Mouse (Mus musculus): ENCODE data around the gene Ncam1. TPM values are rescaled to one million over a fixed set of nuclear protein-coding genes. Genes with fewer than 3 reads are reported as not detected.

Ncam1 gene
- total RNA-seq, 2 experiments from 2014 or later: 36.8 to 51.7 TPM

DNA sequence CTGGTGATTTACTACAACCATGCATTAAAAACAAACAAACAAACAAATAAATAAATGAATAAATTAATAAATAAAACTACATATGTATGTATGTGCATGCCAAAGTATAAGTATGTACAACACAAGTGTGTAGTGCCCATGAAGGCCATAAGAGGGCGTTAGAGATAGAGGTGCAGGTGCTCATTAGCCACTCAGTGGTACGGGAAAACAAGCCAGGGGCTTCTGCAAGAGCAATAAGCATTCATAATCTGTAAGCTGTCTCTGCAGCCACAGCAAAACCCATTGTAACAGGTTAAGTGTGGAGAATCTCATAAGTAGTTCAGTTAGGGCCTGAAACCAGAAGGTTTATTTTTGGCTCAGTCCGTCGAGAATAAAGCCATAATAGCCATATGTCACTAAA is 41.1 kb downstream of the Ncam1 start:
- DNase-seq: no peak
- intact Hi-C loops (cut with DNase I; ENCODE audit: low total_unique reads): no loop called here

DNA sequence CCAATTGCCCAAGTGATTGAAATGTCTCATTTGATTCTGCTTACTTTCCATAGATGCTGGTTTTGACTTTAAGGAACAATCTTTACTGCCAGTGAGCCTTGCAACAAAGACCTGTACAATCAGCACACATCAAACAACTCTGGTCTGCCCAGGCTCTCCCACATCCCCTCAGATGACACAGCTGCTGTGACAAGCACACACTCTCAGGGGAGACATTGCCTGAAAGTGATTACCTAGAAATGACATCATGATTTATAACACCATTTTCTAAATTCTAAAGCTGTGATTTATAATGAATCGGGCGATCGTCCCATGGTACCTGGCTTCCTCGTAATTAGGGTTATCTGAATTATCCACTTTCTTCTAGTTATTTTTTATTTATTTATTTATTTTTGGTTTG is 42.0 kb downstream of the Ncam1 start:
- intact Hi-C loops (cut with DNase I; ENCODE audit: low total_unique reads): no loop called here
- no peak for DNase-seq

DNA sequence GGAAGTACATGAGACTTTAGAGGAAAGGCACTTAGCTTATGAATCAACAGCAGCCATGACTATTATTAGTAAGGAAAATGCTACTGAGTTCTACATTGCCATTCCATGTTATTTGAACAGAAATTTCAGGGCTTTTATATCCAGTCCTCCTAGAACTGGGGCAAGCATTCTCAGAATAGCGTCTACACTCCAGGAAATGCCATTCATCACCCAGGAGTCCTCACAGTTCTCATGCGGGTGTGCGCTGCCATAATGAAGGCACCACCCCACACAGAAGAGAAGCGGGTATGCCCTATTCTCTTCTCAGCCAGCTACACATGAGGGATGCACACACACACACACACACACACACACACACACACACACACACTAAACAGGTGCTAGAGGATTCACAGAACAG is 43.5 kb downstream of the Ncam1 start:
- DNase-seq: no peak
- intact Hi-C loops (cut with DNase I; ENCODE audit: low total_unique reads): no loop called here

DNA sequence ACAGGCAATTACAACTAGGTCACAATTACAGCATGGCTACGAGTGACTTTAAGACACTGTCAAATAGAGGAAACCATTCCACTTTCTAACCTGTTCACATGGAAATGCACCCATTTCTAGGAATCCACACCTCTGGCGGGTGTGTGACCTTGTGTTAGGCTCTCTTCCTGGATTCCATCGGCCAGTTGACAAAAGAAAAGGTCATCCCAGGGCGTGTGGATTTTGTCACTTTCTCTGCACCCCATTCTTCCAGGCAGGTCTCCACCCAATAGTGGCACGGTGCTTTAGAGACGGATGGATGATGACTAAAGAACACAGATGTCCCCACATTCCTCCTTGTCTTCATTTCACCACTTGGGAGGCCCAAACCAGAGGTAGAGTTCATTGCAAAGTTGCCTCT is 47.3 kb downstream of the Ncam1 start:
- no peak for DNase-seq
- intact Hi-C loops (cut with DNase I; ENCODE audit: low total_unique reads): no loop called here

- DNase-seq: no peak
- intact Hi-C loops (cut with DNase I; ENCODE audit: low total_unique reads): no loop called here
Observed at GRCm38 (mm10) chr9:49746176-49746575, 52.5 kb downstream of the Ncam1 start.

- DNase-seq: no peak
Observed at GRCm38 (mm10) chr9:49745696-49746095, 53.0 kb downstream of the Ncam1 start.

GRCm38 (mm10) chr9:49744286-49744685 is 54.4 kb downstream of the Ncam1 start:
- DNase-seq: no peak
- intact Hi-C loops (cut with DNase I; ENCODE audit: low total_unique reads): no loop called here

More at GRCm38 (mm10) chr9:49745696-49746095, 53.0 kb downstream of the Ncam1 start:
- intact Hi-C loops (cut with DNase I; ENCODE audit: low total_unique reads): no loop called here

DNA sequence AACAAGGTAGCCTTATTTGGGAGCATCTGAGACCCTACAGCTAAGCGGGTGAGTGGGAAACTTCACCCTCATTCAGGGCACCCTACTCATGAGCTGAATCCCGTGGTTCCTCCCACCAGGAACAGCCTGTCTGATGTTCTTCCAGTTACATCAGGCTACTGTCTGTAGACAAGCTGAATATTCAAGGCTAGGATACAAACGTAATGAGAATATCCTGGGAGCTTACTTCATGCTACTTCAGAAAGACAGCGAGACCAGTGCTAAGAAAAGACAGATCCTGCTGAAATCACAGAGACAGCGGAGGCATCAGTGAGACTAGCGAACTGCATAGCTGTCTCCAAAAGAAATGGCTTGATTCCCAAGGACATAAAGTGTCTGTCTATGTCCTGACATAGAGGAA is 58.8 kb downstream of the Ncam1 start:
- intact Hi-C loops (cut with DNase I; ENCODE audit: low total_unique reads): no loop called here
- no peak for DNase-seq

- DNase-seq: no peak
- intact Hi-C loops (cut with DNase I; ENCODE audit: low total_unique reads): no loop called here
Observed at GRCm38 (mm10) chr9:49738546-49738945, 60.2 kb downstream of the Ncam1 start.

- peak; percentile 10 for DNase-seq
Observed at GRCm38 (mm10) chr9:49737166-49737565, 61.6 kb downstream of the Ncam1 start.

DNA sequence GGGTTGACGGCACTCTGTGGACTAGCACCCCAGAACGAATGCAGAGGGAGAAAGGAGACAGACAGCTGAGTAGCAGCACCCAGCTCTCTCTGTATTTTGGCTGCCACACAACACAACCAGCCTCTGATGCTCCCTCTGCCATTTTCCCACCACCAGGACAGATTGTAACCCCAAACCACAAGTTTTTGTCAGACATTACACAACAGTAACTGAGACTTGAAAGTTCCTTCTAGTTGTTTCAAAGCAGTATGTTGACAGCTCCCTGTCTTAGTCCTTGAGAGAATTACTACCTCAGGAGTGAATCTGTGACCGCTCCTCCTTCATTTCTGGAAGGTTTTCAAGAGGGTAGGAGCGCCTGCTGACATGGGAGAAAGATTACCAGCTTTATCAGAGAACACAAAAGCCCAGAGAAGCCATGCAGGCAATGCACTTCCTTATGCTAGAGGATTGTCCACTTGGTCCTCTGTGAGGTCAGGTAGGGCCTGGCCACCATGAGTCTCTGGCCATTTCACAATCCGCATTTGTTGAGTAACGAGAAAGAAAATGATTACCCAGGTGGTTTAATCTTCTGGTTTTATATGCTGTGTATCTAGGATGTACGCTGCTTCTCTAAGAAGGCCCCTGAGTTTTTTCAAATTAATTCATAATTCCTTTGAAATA is 64.2 kb downstream of the Ncam1 start:
- intact Hi-C loops (cut with DNase I; ENCODE audit: low total_unique reads): no loop called here
- DNase-seq: no peak

More at GRCm38 (mm10) chr9:49737166-49737565, 61.6 kb downstream of the Ncam1 start:
- intact Hi-C loops (cut with DNase I; ENCODE audit: low total_unique reads): no loop called here

DNA sequence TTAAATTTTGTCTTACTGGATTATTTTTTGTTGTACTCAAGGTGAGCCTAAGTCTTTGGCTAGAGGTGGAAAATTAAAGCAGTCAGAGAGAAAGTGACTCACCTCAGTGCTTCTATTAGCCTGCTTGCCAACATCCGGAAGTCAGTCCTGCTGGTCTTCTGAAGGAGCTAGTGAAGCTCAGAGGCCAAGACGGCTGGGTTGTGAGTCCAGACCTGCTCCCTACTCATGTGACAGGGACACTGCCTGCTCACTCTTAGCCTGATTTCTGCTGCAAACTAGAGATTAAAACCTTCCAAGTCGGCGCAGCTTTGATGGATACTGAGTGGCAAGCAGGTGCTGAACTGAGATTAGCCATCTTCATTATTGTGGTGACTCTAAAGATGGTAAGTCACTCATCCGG is 65.0 kb downstream of the Ncam1 start:
- intact Hi-C loops (cut with DNase I; ENCODE audit: low total_unique reads): no loop called here
- DNase-seq: no peak

- intact Hi-C loops (cut with DNase I; ENCODE audit: low total_unique reads): no loop called here
- DNase-seq: no peak
Observed at GRCm38 (mm10) chr9:49729479-49729878, 69.2 kb downstream of the Ncam1 start.

GRCm38 (mm10) chr9:49728211-49728610 is 70.5 kb downstream of the Ncam1 start:
- no peak for DNase-seq
- intact Hi-C loops (cut with DNase I; ENCODE audit: low total_unique reads): no loop called here

- DNase-seq: no peak
- intact Hi-C loops (cut with DNase I; ENCODE audit: low total_unique reads): no loop called here
Observed at GRCm38 (mm10) chr9:49722765-49723164, 76.0 kb downstream of the Ncam1 start.

- no peak for DNase-seq
- intact Hi-C loops (cut with DNase I; ENCODE audit: low total_unique reads): no loop called here
Observed at GRCm38 (mm10) chr9:49715121-49715520, 83.6 kb downstream of the Ncam1 start.

DNA sequence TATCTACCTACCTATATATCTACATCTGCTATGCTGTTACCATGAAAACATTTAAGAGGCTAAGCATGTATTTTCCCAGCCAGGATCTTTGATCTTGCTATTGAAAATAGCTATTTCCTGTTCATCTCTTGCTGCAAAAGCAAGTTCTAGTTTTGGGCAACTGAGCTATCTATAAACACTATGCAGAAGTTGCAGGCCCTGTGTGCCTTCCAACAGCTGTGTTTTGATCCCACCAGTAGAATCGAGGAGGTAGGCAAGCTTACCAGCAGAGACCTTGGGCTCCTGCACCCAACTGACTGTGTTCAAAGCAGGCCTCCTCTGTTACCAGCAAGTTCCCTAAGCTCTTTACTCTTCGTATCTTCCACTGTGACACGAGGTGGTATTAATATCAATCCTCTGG is 84.6 kb downstream of the Ncam1 start:
- intact Hi-C loops (cut with DNase I; ENCODE audit: low total_unique reads): no loop called here

GRCm38 (mm10) chr9:49707646-49708045 is 91.1 kb downstream of the Ncam1 start:
- intact Hi-C loops (cut with DNase I; ENCODE audit: low total_unique reads): no loop called here

More for the DNA sequence above, 84.6 kb downstream of the Ncam1 start:
- DNase-seq: no peak

DNA sequence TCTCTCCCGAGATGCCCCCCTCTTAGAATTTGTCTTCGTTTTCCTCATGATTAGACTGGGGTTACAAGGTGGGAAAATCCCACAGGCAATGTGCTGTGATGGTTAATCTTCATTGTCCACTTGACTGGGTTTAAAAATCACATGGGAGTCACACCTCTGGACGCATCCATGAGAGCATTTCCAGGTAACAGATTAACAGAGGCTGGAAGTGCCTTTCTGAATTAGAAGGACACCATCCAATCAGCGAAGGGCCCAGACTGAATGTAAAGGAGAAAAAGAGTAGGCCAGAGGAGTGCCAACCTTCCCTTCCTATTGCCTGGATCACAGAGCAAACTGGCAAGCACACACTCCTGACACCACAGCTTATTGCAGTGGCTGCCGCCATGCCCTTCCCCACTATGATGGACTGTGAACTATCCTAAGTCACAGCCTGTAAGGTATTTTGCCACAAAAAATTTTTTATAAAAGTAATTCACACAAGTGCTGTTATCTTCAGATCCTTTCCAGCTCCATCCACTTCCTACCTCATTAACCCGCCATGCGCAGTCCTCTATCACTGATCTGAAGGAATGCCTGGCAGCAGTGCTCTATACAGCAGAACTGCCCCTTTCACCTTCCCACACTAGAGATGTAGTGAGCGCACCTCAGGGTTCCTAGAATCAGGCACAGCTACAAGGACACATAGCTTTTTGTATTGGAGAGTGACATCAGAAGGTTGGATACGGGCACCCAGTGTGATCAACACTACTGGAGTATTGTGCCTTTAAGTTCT is 94.3 kb downstream of the Ncam1 start:
- no peak for DNase-seq
- intact Hi-C loops (cut with DNase I; ENCODE audit: low total_unique reads): no loop called here

More at GRCm38 (mm10) chr9:49707646-49708045, 91.1 kb downstream of the Ncam1 start:
- no peak for DNase-seq

- no peak for DNase-seq
- intact Hi-C loops (cut with DNase I; ENCODE audit: low total_unique reads): no loop called here
Observed at GRCm38 (mm10) chr9:49695371-49695770, 103.4 kb downstream of the Ncam1 start.

GRCm38 (mm10) chr9:49692791-49693190 is 105.9 kb downstream of the Ncam1 start:
- intact Hi-C loops (cut with DNase I; ENCODE audit: low total_unique reads): no loop called here

More at GRCm38 (mm10) chr9:49692791-49693190, 105.9 kb downstream of the Ncam1 start:
- DNase-seq: no peak

Data from gastrocnemius, postnatal 14 days (tissue).